ENCODE assay signal across 12 mouse cellular contexts in genomic region chr17:36145861-36146156, GRCm38 (mm10). TPM values are rescaled to one million over a fixed set of nuclear protein-coding genes. Genes with fewer than 3 reads are reported as not detected.
DNase-seq lines count a peak whose midpoint lies in the region; ATAC-seq and TF ChIP-seq lines count a peak whose summit lies in the region.
"Not testable (repeated sequence)": the region's sequence is repeated elsewhere in the genome, so short reads cannot be mapped to it uniquely, and the experiment has no call there.
"Had no signal": no experiment of that assay in that cellular context is flagged by ENCODE, and none has a peak within 500 bp of the region (broad histone marks: within the 10 kb centered on the region; RNA-seq: fewer than 3 reads in every experiment).

No protein-coding gene starts in this region.

- 2% methylated on average over 13 of the region's 13 CpGs for WGBS in embryonic facial prominence, embryonic 11.5 days
- 2% methylated on average over 10 of the region's 13 CpGs for WGBS in forebrain, postnatal 0 days
- 2% methylated on average over 13 of the region's 13 CpGs for WGBS in hindbrain, embryonic 10.5 days
- 7% methylated on average over 13 of the region's 13 CpGs for WGBS in kidney, adult 2 months
- 3% methylated on average over 13 of the region's 13 CpGs for WGBS in limb, embryonic 15.5 days
- 1% methylated on average over 11 of the region's 13 CpGs for WGBS in lung, embryonic 16.5 days
- 4% methylated on average over 13 of the region's 13 CpGs for WGBS in midbrain, postnatal 0 days
- 5% methylated on average over 13 of the region's 13 CpGs for WGBS in stomach, postnatal 0 days

- not testable (repeated sequence) for TF ChIP-seq POLR2A in kidney, adult 2 months (IDR thresholded peaks at IDR 0.05; ENCODE audit: low read depth, low read length)

- not testable (repeated sequence) for H3K4me3 ChIP-seq in embryonic facial prominence, embryonic 11.5 days (ENCODE audit: low read depth, low read length)
- peak overlapping the region; percentile 28 for H3K4me3 ChIP-seq in forebrain, postnatal 0 days (ENCODE audit: low read depth, low read length)
- H3K4me3 ChIP-seq in hindbrain, embryonic 10.5 days = peak overlapping the region; percentile 49
- peak overlapping the region; percentile 41; the same call in 1 of the 2 replicates for H3K4me3 ChIP-seq in kidney, adult 2 months (ENCODE audit: insufficient read depth, low read depth, low read length)
- peak overlapping the region; percentile 39 for H3K4me3 ChIP-seq in limb, embryonic 15.5 days
- H3K4me3 ChIP-seq in lung, embryonic 16.5 days (ENCODE audit: low read length) = peak overlapping the region; percentile 59
- peak overlapping the region; percentile 35 for H3K4me3 ChIP-seq in midbrain, postnatal 0 days (ENCODE audit: low read depth, low read length)
- H3K4me3 ChIP-seq in stomach, postnatal 0 days (ENCODE audit: low read depth, low read length) = peak overlapping the region; percentile 50

- H3K27ac ChIP-seq in embryonic facial prominence, embryonic 11.5 days (replicated peaks; ENCODE audit: low read depth, low read length); forebrain, postnatal 0 days (ENCODE audit: low read depth, low read length); hindbrain, embryonic 10.5 days; kidney, adult 2 months (ENCODE audit: insufficient read depth, low read depth, low read length); limb, embryonic 15.5 days; midbrain, postnatal 0 days (ENCODE audit: low read depth, low read length); stomach, postnatal 0 days (replicated peaks): not testable (repeated sequence)
- H3K27ac ChIP-seq in lung, embryonic 16.5 days (ENCODE audit: low read length) = peak overlapping the region; percentile 50; the same call in 1 of the 2 replicates

- H3K27me3 ChIP-seq in embryonic facial prominence, embryonic 11.5 days (ENCODE audit: control insufficient read depth, insufficient read depth, low read length) = peaks cover 29% of the 10 kb centered on the region
- peaks cover 19% of the 10 kb centered on the region for H3K27me3 ChIP-seq in forebrain, postnatal 0 days (ENCODE audit: insufficient read depth, low read length)
- peaks cover 80% of the 10 kb centered on the region for H3K27me3 ChIP-seq in hindbrain, embryonic 10.5 days (ENCODE audit: insufficient read depth, poor library complexity, severe bottlenecking)
- not testable (repeated sequence) for H3K27me3 ChIP-seq in kidney, adult 2 months (replicated peaks; ENCODE audit: control insufficient read depth, insufficient read depth, low read length); stomach, postnatal 0 days (ENCODE audit: control insufficient read depth, insufficient read depth, low read length)
- peaks cover 56% of the 10 kb centered on the region for H3K27me3 ChIP-seq in limb, embryonic 15.5 days
- H3K27me3 ChIP-seq in lung, embryonic 16.5 days (ENCODE audit: control insufficient read depth, insufficient read depth, low read depth, low read length) = peaks cover 18% of the 10 kb centered on the region
- peaks cover 14% of the 10 kb centered on the region for H3K27me3 ChIP-seq in midbrain, postnatal 0 days (ENCODE audit: insufficient read depth, low read length)

- H3K9me3 ChIP-seq in embryonic facial prominence, embryonic 11.5 days (replicated peaks; ENCODE audit: control insufficient read depth, low read length); forebrain, postnatal 0 days (ENCODE audit: low read length); hindbrain, embryonic 10.5 days; limb, embryonic 15.5 days; lung, embryonic 16.5 days (ENCODE audit: control insufficient read depth, low read length); midbrain, postnatal 0 days (ENCODE audit: low read length); stomach, postnatal 0 days (ENCODE audit: control insufficient read depth, low read length): not testable (repeated sequence)

- peak overlapping the region; percentile 32 for H3K4me2 ChIP-seq in embryonic facial prominence, embryonic 11.5 days (ENCODE audit: low read depth, low read length)
- peak overlapping the region; percentile 44 for H3K4me2 ChIP-seq in forebrain, postnatal 0 days (ENCODE audit: low read depth)
- H3K4me2 ChIP-seq in limb, embryonic 15.5 days = peak overlapping the region; percentile 57
- H3K4me2 ChIP-seq in lung, embryonic 16.5 days (ENCODE audit: low read depth, low read length) = peak overlapping the region; percentile 75
- peak overlapping the region; percentile 47 for H3K4me2 ChIP-seq in midbrain, postnatal 0 days (ENCODE audit: low read depth, low read length, poor library complexity, severe bottlenecking)
- H3K4me2 ChIP-seq in stomach, postnatal 0 days (replicated peaks; ENCODE audit: low read depth) = peak overlapping the region; percentile 66

- H3K4me1 ChIP-seq in embryonic facial prominence, embryonic 11.5 days (ENCODE audit: control insufficient read depth, insufficient read depth, low read length); forebrain, postnatal 0 days (ENCODE audit: insufficient read depth); hindbrain, embryonic 10.5 days (replicated peaks); kidney, adult 2 months (ENCODE audit: control insufficient read depth, insufficient read depth, low read length); lung, embryonic 16.5 days (replicated peaks; ENCODE audit: control insufficient read depth, insufficient read depth, low read length); midbrain, postnatal 0 days (ENCODE audit: insufficient read depth, low read length); stomach, postnatal 0 days (replicated peaks; ENCODE audit: control insufficient read depth, insufficient read depth): not testable (repeated sequence)
- H3K4me1 ChIP-seq in limb, embryonic 15.5 days = peaks cover 10% of the 10 kb centered on the region

- not testable (repeated sequence) for TF ChIP-seq CTCF in forebrain, postnatal 0 days (IDR thresholded peaks at IDR 0.05; ENCODE audit: low read depth); kidney, adult 2 months (conservative IDR thresholded peaks at IDR 0.05; ENCODE audit: insufficient read depth, insufficient read length, low read depth, low read length); midbrain, postnatal 0 days (IDR thresholded peaks at IDR 0.05); stomach, postnatal 0 days (IDR thresholded peaks at IDR 0.05; ENCODE audit: low read depth)

- not testable (repeated sequence) for H3K36me3 ChIP-seq in embryonic facial prominence, embryonic 11.5 days (replicated peaks; ENCODE audit: control insufficient read depth, insufficient read depth, low read depth, low read length); forebrain, postnatal 0 days (ENCODE audit: insufficient read depth); hindbrain, embryonic 10.5 days; kidney, adult 2 months (ENCODE audit: control insufficient read depth, insufficient read depth, low read length); limb, embryonic 15.5 days; lung, embryonic 16.5 days (ENCODE audit: control insufficient read depth, insufficient read depth, low read length); midbrain, postnatal 0 days (ENCODE audit: insufficient read depth, low read length); stomach, postnatal 0 days (ENCODE audit: control insufficient read depth, insufficient read depth, low read length)

- ATAC-seq in embryonic facial prominence, embryonic 11.5 days (replicated peaks; ENCODE audit: insufficient number of reproducible peaks, low FRiP score, low TSS enrichment, low read depth); forebrain, postnatal 0 days; limb, embryonic 15.5 days (ENCODE audit: insufficient number of reproducible peaks, low FRiP score, low TSS enrichment, low read depth); midbrain, postnatal 0 days (ENCODE audit: low FRiP score); stomach, postnatal 0 days (ENCODE audit: low FRiP score, low TSS enrichment): not testable (repeated sequence)
- ATAC-seq in lung, embryonic 16.5 days (ENCODE audit: low read depth) = peak; percentile 36

- TF ChIP-seq EP300 in stomach, postnatal 0 days (optimal IDR thresholded peaks at IDR 0.05) = not testable (repeated sequence)

- DNase-seq in embryonic facial prominence, embryonic 11.5 days (ENCODE audit: low spot score); forebrain, postnatal 0 days; hindbrain, embryonic 10.5 days (ENCODE audit: low spot score); kidney, adult 2 months; midbrain, postnatal 0 days (ENCODE audit: low spot score); stomach, postnatal 0 days (ENCODE audit: low spot score): not testable (repeated sequence)

- not testable (repeated sequence) for H3K9ac ChIP-seq in embryonic facial prominence, embryonic 11.5 days (replicated peaks; ENCODE audit: low read length); forebrain, postnatal 0 days; limb, embryonic 15.5 days; midbrain, postnatal 0 days (replicated peaks; ENCODE audit: low read length, poor library complexity, severe bottlenecking); stomach, postnatal 0 days (ENCODE audit: low read length)
- H3K9ac ChIP-seq in lung, embryonic 16.5 days (ENCODE audit: low read length) = peak overlapping the region; percentile 72

RNA-seq across cellular contexts. Expression of gene Gm7030, which starts 16.6 kb away (rescaled TPM):
- polyA plus RNA-seq in embryonic facial prominence, embryonic 11.5 days (2014; fragmentation: Nextera tagmentation; extraction: Ambion mirVana) = not detected in 2 replicates
- total RNA-seq in forebrain, postnatal 0 days (2014; rRNA removed) = not detected in 2 replicates
- polyA plus RNA-seq in forebrain, postnatal 0 days (2015; fragmentation: Nextera tagmentation; extraction: Ambion mirVana) = not detected in 2 replicates
- not detected in 2 replicates for polyA plus RNA-seq in hindbrain, embryonic 10.5 days (2016; fragmentation: Nextera tagmentation; extraction: Ambion mirVana)
- 0.19 TPM in 1 of 2 replicates, not detected in the other for polyA plus RNA-seq in kidney, adult 2 months (2012; rRNA removed)
- not detected in 2 replicates for polyA plus RNA-seq in limb, embryonic 15.5 days (2015; fragmentation: Nextera tagmentation; extraction: Ambion mirVana)
- not detected in 2 replicates for polyA plus RNA-seq in lung, embryonic 16.5 days (2015; fragmentation: Nextera tagmentation; extraction: Ambion mirVana)
- not detected in 2 replicates for total RNA-seq in midbrain, postnatal 0 days (2014; rRNA removed)
- polyA plus RNA-seq in midbrain, postnatal 0 days (2015; fragmentation: Nextera tagmentation; extraction: Ambion mirVana) = not detected in 2 replicates
- polyA plus RNA-seq in stomach, postnatal 0 days (2015; fragmentation: Nextera tagmentation; extraction: Ambion mirVana) = not detected in 2 replicates
- total RNA-seq: adrenal gland, postnatal 14 days; gastrocnemius, postnatal 14 days; heart, postnatal 36 days; layer of hippocampus, postnatal 36 days had no signal

RNA-seq across cellular contexts. Expression of gene Gm8909, which starts 22.5 kb away (rescaled TPM):
- polyA plus RNA-seq in embryonic facial prominence, embryonic 11.5 days (2014; fragmentation: Nextera tagmentation; extraction: Ambion mirVana) = not detected in 2 replicates
- not detected in 2 replicates for total RNA-seq in forebrain, postnatal 0 days (2014; rRNA removed)
- polyA plus RNA-seq in forebrain, postnatal 0 days (2015; fragmentation: Nextera tagmentation; extraction: Ambion mirVana) = not detected in 2 replicates
- polyA plus RNA-seq in hindbrain, embryonic 10.5 days (2016; fragmentation: Nextera tagmentation; extraction: Ambion mirVana) = 0.22 TPM in 1 of 2 replicates, not detected in the other
- 0.14 TPM in 1 of 2 replicates, not detected in the other for polyA plus RNA-seq in kidney, adult 2 months (2012; rRNA removed)
- not detected in 2 replicates for polyA plus RNA-seq in limb, embryonic 15.5 days (2015; fragmentation: Nextera tagmentation; extraction: Ambion mirVana)
- polyA plus RNA-seq in lung, embryonic 16.5 days (2015; fragmentation: Nextera tagmentation; extraction: Ambion mirVana) = 24.5 and 27.5 TPM in 2 replicates
- total RNA-seq in midbrain, postnatal 0 days (2014; rRNA removed) = not detected in 2 replicates
- polyA plus RNA-seq in midbrain, postnatal 0 days (2015; fragmentation: Nextera tagmentation; extraction: Ambion mirVana) = not detected in 2 replicates
- 0.16 and 0.22 TPM in 2 replicates for polyA plus RNA-seq in stomach, postnatal 0 days (2015; fragmentation: Nextera tagmentation; extraction: Ambion mirVana)
- total RNA-seq: adrenal gland, postnatal 14 days; gastrocnemius, postnatal 14 days; heart, postnatal 36 days; layer of hippocampus, postnatal 36 days had no signal

RNA-seq across cellular contexts. Expression of gene Gm19684, which starts 24.3 kb away (rescaled TPM):
- polyA plus RNA-seq in embryonic facial prominence, embryonic 11.5 days (2014; fragmentation: Nextera tagmentation; extraction: Ambion mirVana) = not detected in 2 replicates
- total RNA-seq in forebrain, postnatal 0 days (2014; rRNA removed) = not detected in 2 replicates
- not detected in 2 replicates for polyA plus RNA-seq in forebrain, postnatal 0 days (2015; fragmentation: Nextera tagmentation; extraction: Ambion mirVana)
- not detected in 2 replicates for polyA plus RNA-seq in hindbrain, embryonic 10.5 days (2016; fragmentation: Nextera tagmentation; extraction: Ambion mirVana)
- polyA plus RNA-seq in kidney, adult 2 months (2012; rRNA removed) = 0.15 and 0.36 TPM in 2 replicates
- polyA plus RNA-seq in limb, embryonic 15.5 days (2015; fragmentation: Nextera tagmentation; extraction: Ambion mirVana) = not detected in 2 replicates
- not detected in 2 replicates for polyA plus RNA-seq in lung, embryonic 16.5 days (2015; fragmentation: Nextera tagmentation; extraction: Ambion mirVana)
- not detected in 2 replicates for total RNA-seq in midbrain, postnatal 0 days (2014; rRNA removed)
- not detected in 2 replicates for polyA plus RNA-seq in midbrain, postnatal 0 days (2015; fragmentation: Nextera tagmentation; extraction: Ambion mirVana)
- not detected in 2 replicates for polyA plus RNA-seq in stomach, postnatal 0 days (2015; fragmentation: Nextera tagmentation; extraction: Ambion mirVana)
- total RNA-seq: gastrocnemius, postnatal 14 days had no signal

RNA-seq across cellular contexts. Expression of gene H2-T3, which starts 44.3 kb away (rescaled TPM):
- not detected in 2 replicates for polyA plus RNA-seq in embryonic facial prominence, embryonic 11.5 days (2014; fragmentation: Nextera tagmentation; extraction: Ambion mirVana)
- not detected in 2 replicates for total RNA-seq in forebrain, postnatal 0 days (2014; rRNA removed)
- not detected in 2 replicates for polyA plus RNA-seq in forebrain, postnatal 0 days (2015; fragmentation: Nextera tagmentation; extraction: Ambion mirVana)
- not detected in 2 replicates for polyA plus RNA-seq in hindbrain, embryonic 10.5 days (2016; fragmentation: Nextera tagmentation; extraction: Ambion mirVana)
- polyA plus RNA-seq in kidney, adult 2 months (2012; rRNA removed) = not detected in 2 replicates
- not detected in 2 replicates for polyA plus RNA-seq in limb, embryonic 15.5 days (2015; fragmentation: Nextera tagmentation; extraction: Ambion mirVana)
- 0.80 and 1.1 TPM in 2 replicates for polyA plus RNA-seq in lung, embryonic 16.5 days (2015; fragmentation: Nextera tagmentation; extraction: Ambion mirVana)
- not detected in 2 replicates for total RNA-seq in midbrain, postnatal 0 days (2014; rRNA removed)
- polyA plus RNA-seq in midbrain, postnatal 0 days (2015; fragmentation: Nextera tagmentation; extraction: Ambion mirVana) = not detected in 2 replicates
- 0.04 TPM in 1 of 2 replicates, not detected in the other for polyA plus RNA-seq in stomach, postnatal 0 days (2015; fragmentation: Nextera tagmentation; extraction: Ambion mirVana)
- total RNA-seq: gastrocnemius, postnatal 14 days; heart, postnatal 36 days; layer of hippocampus, postnatal 36 days had no signal

Comparison
In these comparisons a context has a peak if more than half of its experiments do, and no peak if none do; other contexts are left out.
1. RNA of gene Gm8909, which starts 22.5 kb away (polyA plus RNA-seq): 24.5 to 27.5 TPM in lung, embryonic 16.5 days; 0.22 TPM in hindbrain, embryonic 10.5 days, 0.16 to 0.22 TPM in stomach, postnatal 0 days, 0.14 TPM in kidney, adult 2 months, not detected in limb, embryonic 15.5 days, not detected in embryonic facial prominence, embryonic 11.5 days, not detected in forebrain, postnatal 0 days and not detected in midbrain, postnatal 0 days; every median in the first group is over 10 times any median in the second.
2. Peak in every context shown above with its lines, with median percentiles within 50 percentile points of each other: H3K4me2 ChIP-seq.